Mouse (Mus musculus) neural tube, embryonic 12.5 days (tissue): ENCODE results near the gene Fam104a. TPM values are rescaled to one million over a fixed set of nuclear protein-coding genes. Genes with fewer than 3 reads are reported as not detected.

Experiments
- ATAC-seq: fragments of 200-750 bp; cut with Nextera tagmentation; 2 replicates; pipeline ENCODE4 v1.8.0; 2017; ENCODE audit warnings: low read depth, mild to moderate bottlenecking, moderate TSS enrichment, moderate library complexity; ENCODE audit not compliant: low FRiP score
- H3K27ac ChIP-seq: fragments of 300-500 bp; sonication (generic); 2 replicates; pipeline ENCODE4 v1.5.1; 2016
- H3K27me3 ChIP-seq: fragments of 300-500 bp; sonication (generic); replicated peaks from 2 replicates; pipeline ENCODE4 v1.6.1; 2016; ENCODE audit warnings: mild to moderate bottlenecking
- H3K36me3 ChIP-seq: fragments of 300-500 bp; sonication (generic); 2 replicates; pipeline ENCODE4 v1.6.1; 2016; ENCODE audit warnings: mild to moderate bottlenecking
- H3K4me1 ChIP-seq: fragments of 300-500 bp; sonication (generic); 2 replicates; pipeline ENCODE4 v1.6.1; 2016
- H3K4me2 ChIP-seq: fragments of 300-500 bp; sonication (generic); replicated peaks from 2 replicates; pipeline ENCODE4 v1.6.1; 2016; ENCODE audit warnings: mild to moderate bottlenecking
- H3K4me3 ChIP-seq: fragments of 300-500 bp; sonication (generic); 2 replicates; pipeline ENCODE4 v1.5.1; 2016
- H3K9ac ChIP-seq: fragments of 300-500 bp; sonication (generic); 2 replicates; pipeline ENCODE4 v1.6.1; 2016; ENCODE audit warnings: mild to moderate bottlenecking
- H3K9me3 ChIP-seq: fragments of 300-500 bp; sonication (generic); 2 replicates; pipeline ENCODE4 v1.6.1; 2016; ENCODE audit warnings: mild to moderate bottlenecking
- WGBS: fragments of 180-500 bp; shearing (Covaris S2); methylation state at CpG from one replicate; pipeline ENCODE4 v1.1.7; 2016; 5-methylcytosine and 5-hydroxymethylcytosine counted together
- polyA plus RNA-seq: library from polyadenylated mRNA; unstranded; fragments of >200 nt; fragmentation: Nextera tagmentation; extraction: Ambion mirVana; gene quantifications from 2 replicates; pipeline ENCODE4 v1.2.1, GENCODE M21; 2016

The Fam104a gene
- polyA plus RNA-seq, 1 experiment from 2014 or later = 51.0 TPM

DNA sequence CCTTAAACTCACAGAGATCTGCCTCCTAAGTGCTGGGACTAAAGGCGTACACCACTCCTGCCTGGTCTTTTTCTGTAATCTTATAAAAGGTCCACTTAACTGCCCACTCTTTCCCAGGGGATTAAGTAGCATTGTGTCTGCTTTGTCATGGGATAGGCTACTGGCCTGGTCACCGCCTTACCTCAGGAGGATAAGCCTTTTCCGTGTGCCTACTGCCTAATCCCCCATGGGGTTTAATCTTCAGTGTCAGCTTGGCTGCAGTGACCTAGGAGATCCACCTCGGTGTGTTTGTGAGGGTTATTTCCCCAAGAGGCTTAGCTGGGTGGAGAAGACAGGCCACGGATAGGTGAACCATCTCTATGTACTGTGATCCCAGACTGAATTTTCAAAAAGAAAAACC lies 13.6 kb upstream of the Fam104a start:
- H3K9me3 ChIP-seq = no peaks in the 10 kb centered on the region
- WGBS = 82% methylated on average over 5 of the region's 5 CpGs
- H3K4me2 ChIP-seq = no peak overlapping the region
- H3K27me3 ChIP-seq = no peaks in the 10 kb centered on the region
- peaks cover 3% of the 10 kb centered on the region; the same call in 1 of the 2 replicates for H3K4me1 ChIP-seq
- ATAC-seq = no peak
- H3K36me3 ChIP-seq = peaks cover 61% of the 10 kb centered on the region
- H3K4me3 ChIP-seq = no peak overlapping the region
- no peak overlapping the region for H3K9ac ChIP-seq
- H3K27ac ChIP-seq = no peak overlapping the region

DNA sequence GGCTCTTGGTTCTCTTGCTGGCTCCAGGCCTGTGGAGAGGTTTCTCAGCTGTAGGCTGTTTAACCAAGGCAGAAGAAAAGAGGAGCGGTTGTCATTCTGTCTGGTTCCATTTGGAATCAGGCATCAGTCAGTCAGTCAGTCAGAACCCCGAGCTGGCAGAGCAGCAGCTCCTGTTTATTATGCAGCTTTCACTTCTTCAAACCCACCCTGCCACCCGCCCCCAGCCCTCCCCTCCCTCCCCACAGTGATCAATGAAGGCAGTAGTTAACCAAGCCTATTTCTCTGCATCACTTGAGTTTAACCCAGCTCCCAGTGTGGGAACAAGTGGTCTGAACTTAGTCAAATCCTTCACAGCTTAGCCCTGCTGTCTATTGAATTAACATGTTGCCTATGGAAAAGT lies 7.9 kb upstream of the Fam104a start:
- ATAC-seq = no peak
- Histone ChIP-seq H3K36me3 (peaks cover 87% of the 10 kb centered on the region), H3K4me2 (no peak overlapping the region), H3K27me3 (no peaks in the 10 kb centered on the region), H3K9me3 (no peaks in the 10 kb centered on the region), H3K9ac (no peak overlapping the region), H3K4me3 (no peak overlapping the region), H3K27ac (no peak overlapping the region), H3K4me1 (peaks cover 3% of the 10 kb centered on the region)
- WGBS = 82% methylated on average over 3 of the region's 3 CpGs

DNA sequence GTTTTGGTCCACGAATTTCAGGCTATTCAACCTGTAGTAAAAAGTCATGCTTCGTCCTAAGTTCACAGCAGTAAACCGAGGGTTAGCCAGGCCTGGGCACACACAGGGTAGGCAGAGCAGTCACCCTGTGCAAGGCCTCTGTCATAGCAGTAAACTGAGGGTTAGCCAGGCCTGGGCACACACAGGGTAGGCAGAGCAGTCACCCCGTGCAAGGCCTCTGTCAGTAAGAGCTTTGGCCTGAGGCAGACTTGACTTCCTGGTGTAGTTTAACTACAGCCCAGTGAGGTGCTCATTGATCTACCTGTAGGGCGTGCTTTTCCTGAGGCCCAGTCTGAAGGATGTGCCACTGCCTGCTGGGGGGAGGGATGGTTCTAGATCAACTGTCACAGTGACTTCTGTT lies 7.4 kb upstream of the Fam104a start:
- H3K36me3 ChIP-seq = peaks cover 82% of the 10 kb centered on the region

DNA sequence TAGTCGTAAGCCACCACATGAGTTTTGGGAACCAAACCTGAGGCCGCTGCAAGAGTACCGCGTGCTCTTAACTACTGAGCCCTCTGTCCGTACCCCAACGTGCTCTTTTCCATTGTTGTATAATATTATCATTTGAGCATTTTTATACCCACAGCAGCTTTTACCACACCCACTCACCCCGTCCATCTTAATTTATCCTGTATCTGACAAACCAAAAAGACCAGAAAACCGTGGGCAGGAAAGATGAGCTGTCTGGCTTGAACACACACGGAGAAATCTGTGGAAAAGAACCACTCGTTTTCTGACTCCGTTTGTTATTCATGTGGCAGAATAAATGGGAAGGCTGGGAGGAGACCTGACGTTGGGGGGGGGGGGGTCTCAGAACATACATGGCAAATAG lies 6.6 kb upstream of the Fam104a start:
- no peak overlapping the region for H3K4me3 ChIP-seq
- no peaks in the 10 kb centered on the region for H3K27me3 ChIP-seq
- peaks cover 12% of the 10 kb centered on the region for H3K4me1 ChIP-seq
- H3K9me3 ChIP-seq = no peaks in the 10 kb centered on the region
- H3K27ac ChIP-seq = no peak overlapping the region
- H3K9ac ChIP-seq = no peak overlapping the region
- H3K36me3 ChIP-seq = peaks cover 74% of the 10 kb centered on the region
- no peak overlapping the region for H3K4me2 ChIP-seq
- no peak for ATAC-seq
- 92% methylated on average over 12 of the region's 12 CpGs for WGBS

More for the DNA sequence above, 7.4 kb upstream of the Fam104a start:
- no peaks in the 10 kb centered on the region for H3K9me3 ChIP-seq
- H3K9ac ChIP-seq = no peak overlapping the region
- no peaks in the 10 kb centered on the region for H3K27me3 ChIP-seq
- WGBS = 92% methylated on average over 5 of the region's 5 CpGs
- H3K27ac ChIP-seq = no peak overlapping the region
- no peak for ATAC-seq
- H3K4me2 ChIP-seq = no peak overlapping the region
- peaks cover 8% of the 10 kb centered on the region for H3K4me1 ChIP-seq
- H3K4me3 ChIP-seq = no peak overlapping the region

DNA sequence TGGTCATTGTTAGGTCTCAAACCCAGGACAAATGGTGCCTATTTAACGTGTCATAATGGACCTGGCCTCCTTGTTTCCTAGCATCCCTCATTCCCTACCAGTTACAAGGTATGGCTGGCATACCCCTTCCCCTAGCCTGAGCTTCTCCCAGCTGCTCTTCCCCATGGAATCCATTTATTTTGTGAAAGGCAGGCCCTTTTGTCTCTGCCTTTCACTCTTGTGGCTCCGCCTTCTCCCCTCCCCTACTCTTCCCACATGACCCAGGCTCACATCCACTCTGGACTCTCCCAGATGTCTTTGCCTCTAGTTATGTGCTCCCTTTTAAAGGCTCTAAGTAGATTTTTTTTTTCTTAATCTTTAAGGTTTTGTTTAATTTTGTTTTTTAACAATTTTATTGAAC lies 3.1 kb upstream of the Fam104a start:
- H3K4me3 ChIP-seq = no peak overlapping the region
- peaks cover 33% of the 10 kb centered on the region for H3K4me1 ChIP-seq
- H3K36me3 ChIP-seq = peaks cover 40% of the 10 kb centered on the region
- H3K9ac ChIP-seq = no peak overlapping the region
- WGBS = 31% methylated on average over 2 of the region's 2 CpGs
- H3K9me3 ChIP-seq = no peaks in the 10 kb centered on the region
- H3K4me2 ChIP-seq = peak overlapping the region; percentile 19; the same call in 1 of the 2 replicates
- no peaks in the 10 kb centered on the region for H3K27me3 ChIP-seq
- no peak for ATAC-seq
- no peak overlapping the region for H3K27ac ChIP-seq

DNA sequence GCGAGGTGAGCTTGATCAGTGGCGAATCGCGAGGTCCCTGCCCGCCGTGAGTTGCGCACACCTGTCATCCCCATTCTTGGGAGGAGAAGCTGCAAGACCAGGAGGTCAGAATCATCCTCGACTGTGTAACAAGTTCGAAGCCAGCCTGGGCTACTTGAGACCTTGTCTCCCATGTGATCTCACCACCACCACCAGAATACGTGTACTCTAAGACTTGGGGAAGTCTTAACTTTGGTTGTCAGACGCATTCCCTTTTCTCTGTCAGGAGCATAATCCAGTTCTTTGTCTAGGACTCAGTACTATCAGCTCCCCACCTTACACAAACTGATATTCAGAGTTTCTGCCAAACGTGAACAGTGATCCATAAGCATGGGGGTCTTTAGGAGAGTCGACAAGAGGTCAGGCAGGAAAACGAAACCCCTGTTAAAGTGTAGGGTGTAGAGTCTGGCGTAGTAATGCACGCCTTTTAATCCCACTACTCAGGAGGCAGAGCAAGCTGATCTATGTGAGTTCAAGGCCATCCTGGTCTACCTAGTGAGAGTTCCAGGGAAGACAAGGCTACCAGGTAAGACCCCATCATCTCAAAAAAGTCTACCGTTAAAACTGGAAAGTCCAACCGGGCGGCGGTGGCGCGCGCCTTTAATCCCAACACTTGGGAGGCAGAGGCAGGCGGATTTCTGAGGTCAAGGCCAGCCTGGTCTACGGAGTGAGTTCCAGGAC lies 912 bp upstream of the Fam104a start:
- Histone ChIP-seq H3K4me1 (peaks cover 40% of the 10 kb centered on the region), H3K9ac (peak overlapping the region; percentile 73)

DNA sequence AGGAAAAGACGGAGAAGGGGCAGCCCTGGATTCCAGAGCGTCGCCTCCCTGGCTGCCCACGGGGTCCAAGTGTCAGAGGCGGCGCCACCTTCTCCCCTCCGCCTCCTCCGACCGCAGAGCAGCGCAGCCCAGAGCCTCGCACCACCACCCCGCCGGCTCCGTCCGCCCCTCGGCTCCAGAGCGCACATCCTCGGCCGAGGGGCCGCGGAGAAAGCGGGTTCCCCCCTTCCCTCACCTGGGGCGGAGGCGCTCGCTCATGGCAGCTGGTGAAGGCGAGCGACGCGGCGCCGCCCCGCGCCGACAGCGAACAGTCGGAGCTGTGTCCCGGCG lies 363 bp downstream of the Fam104a start:
- ATAC-seq = peak; percentile 65; the same call in 1 of the 2 replicates
- Histone ChIP-seq H3K4me2 (peak overlapping the region; percentile 90), H3K9me3 (no peaks in the 10 kb centered on the region), H3K27ac (peak overlapping the region; percentile 79), H3K27me3 (no peaks in the 10 kb centered on the region), H3K4me3 (peak overlapping the region; percentile 87), H3K36me3 (peaks cover 9% of the 10 kb centered on the region), H3K4me1 (peaks cover 41% of the 10 kb centered on the region), H3K9ac (peak overlapping the region; percentile 81)
- WGBS = under 1% methylated on average over 37 of the region's 38 CpGs

More for the DNA sequence above, 912 bp upstream of the Fam104a start:
- H3K27me3 ChIP-seq = no peaks in the 10 kb centered on the region
- no peak for ATAC-seq
- H3K27ac ChIP-seq = no peak overlapping the region
- H3K4me2 ChIP-seq = peak overlapping the region; percentile 90
- H3K9me3 ChIP-seq = no peaks in the 10 kb centered on the region
- peaks cover 22% of the 10 kb centered on the region for H3K36me3 ChIP-seq
- 45% methylated on average over 24 of the region's 25 CpGs for WGBS
- H3K4me3 ChIP-seq = peak overlapping the region; percentile 87

DNA sequence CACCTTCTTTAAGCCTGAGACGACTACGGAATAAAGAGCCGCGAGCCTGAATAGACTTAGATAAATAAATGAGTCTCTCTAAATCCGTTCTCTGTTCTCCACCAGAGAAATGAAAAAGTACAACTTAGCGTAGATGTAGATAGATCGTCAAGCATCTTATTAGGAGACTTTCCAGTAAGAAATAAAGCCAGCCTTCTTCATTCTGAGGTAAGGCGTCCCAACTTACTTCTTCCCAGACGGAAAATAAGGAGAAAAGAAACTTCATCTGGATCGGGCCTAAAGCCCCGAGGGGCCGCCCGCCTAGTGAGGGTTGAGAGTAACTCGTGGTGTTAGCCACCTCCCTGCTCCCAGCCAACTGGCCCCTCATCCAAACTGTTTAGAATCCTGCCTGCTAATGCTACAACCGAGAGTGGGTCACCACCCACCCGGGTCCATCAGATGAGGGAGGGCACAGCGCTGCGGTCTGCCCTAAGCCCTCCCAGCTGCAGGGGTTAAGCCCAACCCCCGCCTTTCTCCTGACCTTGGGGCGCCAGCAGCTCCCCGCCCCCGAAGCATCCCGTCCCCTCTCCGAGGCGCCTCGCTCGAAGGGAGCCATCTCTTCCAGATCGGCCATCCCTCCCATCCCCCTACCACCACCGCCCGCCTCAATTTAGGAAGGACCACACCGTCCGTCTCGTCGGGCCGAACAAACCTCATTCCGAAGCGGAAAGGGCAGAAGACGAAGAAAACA lies 893 bp downstream of the Fam104a start:
- H3K4me1 ChIP-seq = peaks cover 45% of the 10 kb centered on the region
- no peaks in the 10 kb centered on the region for H3K9me3 ChIP-seq
- peaks cover 4% of the 10 kb centered on the region for H3K36me3 ChIP-seq
- peak; percentile 34 for ATAC-seq
- H3K4me3 ChIP-seq = peak overlapping the region; percentile 87
- 4% methylated on average over 38 of the region's 38 CpGs for WGBS
- H3K9ac ChIP-seq = peak overlapping the region; percentile 81
- peak overlapping the region; percentile 79 for H3K27ac ChIP-seq
- peak overlapping the region; percentile 90 for H3K4me2 ChIP-seq
- H3K27me3 ChIP-seq = no peaks in the 10 kb centered on the region

DNA sequence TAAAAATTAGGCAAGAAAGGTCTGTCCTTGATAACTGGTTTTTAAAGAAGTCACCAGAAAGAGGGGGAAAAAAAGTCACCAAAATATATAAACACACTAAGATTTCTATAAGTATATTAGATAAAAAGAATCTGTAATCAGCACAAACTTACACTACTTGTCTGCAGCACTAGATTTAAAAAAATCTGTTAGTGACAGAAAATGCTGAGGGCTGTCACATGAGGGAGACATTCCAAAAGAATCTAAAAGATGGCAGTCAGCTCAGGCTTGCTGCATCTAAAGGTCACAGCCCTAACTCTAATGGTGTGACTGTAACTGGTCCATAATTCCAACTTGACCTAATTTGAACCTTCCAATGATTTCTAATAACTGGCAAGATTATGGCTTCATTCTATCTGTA lies 2.0 kb downstream of the Fam104a start:
- H3K9me3 ChIP-seq = no peaks in the 10 kb centered on the region
- H3K27ac ChIP-seq = no peak overlapping the region
- H3K9ac ChIP-seq = no peak overlapping the region
- peaks cover 44% of the 10 kb centered on the region for H3K4me1 ChIP-seq
- H3K27me3 ChIP-seq = no peaks in the 10 kb centered on the region
- no peak for ATAC-seq
- H3K36me3 ChIP-seq = peaks cover 2% of the 10 kb centered on the region; the same call in 1 of the 2 replicates
- peak overlapping the region; percentile 90 for H3K4me2 ChIP-seq
- no peak overlapping the region for H3K4me3 ChIP-seq

DNA sequence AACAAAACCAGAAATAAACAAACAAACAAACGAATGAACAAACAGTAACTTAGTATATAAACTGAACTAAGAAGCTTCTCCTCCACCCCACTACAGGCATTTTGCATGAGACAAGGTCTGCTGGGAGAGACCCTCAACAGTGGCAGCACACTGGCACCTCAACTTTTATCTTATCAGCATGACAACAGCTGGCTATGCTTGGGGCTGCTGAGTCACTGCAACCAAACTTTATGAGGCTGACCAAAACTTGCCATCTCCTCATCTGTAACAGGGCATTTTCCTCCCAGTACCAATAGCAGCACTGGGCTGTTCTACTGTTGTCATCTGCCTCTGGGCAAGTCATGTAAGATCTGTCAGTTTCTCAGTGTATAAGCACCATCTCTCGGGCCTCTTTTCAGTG lies 3.0 kb downstream of the Fam104a start:
- Histone ChIP-seq H3K9ac (no peak overlapping the region), H3K4me1 (peaks cover 36% of the 10 kb centered on the region), H3K36me3 (peaks cover 12% of the 10 kb centered on the region), H3K27ac (no peak overlapping the region), H3K9me3 (no peaks in the 10 kb centered on the region), H3K4me2 (no peak overlapping the region), H3K4me3 (no peak overlapping the region), H3K27me3 (no peaks in the 10 kb centered on the region)
- no peak for ATAC-seq
- 92% methylated on average over 2 of the region's 2 CpGs for WGBS

DNA sequence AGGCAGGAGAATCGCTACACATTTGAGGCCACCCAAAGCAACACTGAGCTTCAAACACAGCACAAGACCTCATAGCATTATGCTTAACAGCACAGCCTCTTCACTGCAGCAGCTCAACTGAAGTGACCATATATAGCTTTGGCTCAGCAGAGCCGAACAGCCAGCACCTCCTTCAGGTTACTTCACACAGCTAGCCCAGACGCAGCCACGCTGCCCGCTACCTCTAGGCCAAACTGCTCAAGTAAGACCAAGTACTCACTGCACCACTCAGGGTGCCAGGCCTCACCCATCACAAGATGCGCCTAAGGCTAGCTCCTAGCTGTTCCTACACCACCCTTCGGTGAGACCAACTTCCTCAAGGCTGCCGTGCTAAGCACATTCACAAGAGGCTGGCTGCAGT lies 5.6 kb downstream of the Fam104a start:
- no peaks in the 10 kb centered on the region for H3K27me3 ChIP-seq
- WGBS = 88% methylated on average over 8 of the region's 8 CpGs
- H3K4me1 ChIP-seq = peaks cover 24% of the 10 kb centered on the region
- H3K9me3 ChIP-seq = no peaks in the 10 kb centered on the region
- H3K4me3 ChIP-seq = no peak overlapping the region
- peaks cover 22% of the 10 kb centered on the region for H3K36me3 ChIP-seq
- ATAC-seq = no peak
- no peak overlapping the region for H3K27ac ChIP-seq
- H3K4me2 ChIP-seq = no peak overlapping the region
- H3K9ac ChIP-seq = no peak overlapping the region

DNA sequence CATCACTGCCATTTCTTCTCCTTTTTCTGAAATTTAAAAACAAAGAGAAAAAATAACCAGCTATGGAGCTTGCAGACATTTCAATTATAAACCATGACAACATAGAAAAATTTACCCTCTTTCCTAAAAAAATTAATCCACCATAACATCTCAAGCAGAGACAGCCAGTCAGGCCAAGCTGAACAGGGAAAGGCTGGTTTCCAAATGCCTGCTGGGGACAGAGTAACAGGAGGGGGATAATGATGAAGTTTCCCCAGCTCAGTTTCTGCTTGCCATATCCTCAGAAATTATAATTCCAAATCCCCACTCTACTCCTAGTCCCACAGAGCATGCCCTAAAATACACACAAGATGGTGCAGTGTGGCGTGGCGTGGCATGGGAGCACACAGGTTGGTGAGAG lies 6.6 kb downstream of the Fam104a start:
- Histone ChIP-seq H3K9ac (no peak overlapping the region), H3K4me3 (no peak overlapping the region), H3K27me3 (no peaks in the 10 kb centered on the region), H3K9me3 (no peaks in the 10 kb centered on the region), H3K36me3 (peaks cover 31% of the 10 kb centered on the region), H3K4me1 (peaks cover 16% of the 10 kb centered on the region), H3K27ac (no peak overlapping the region), H3K4me2 (no peak overlapping the region)
- WGBS = 97% methylated on average over 2 of the region's 2 CpGs
- ATAC-seq = no peak
